In genomic region chr11:21019829-21020228, GRCm38 (mm10) we compare ENCODE assay signal across 18 mouse cellular contexts.
"Had no signal": no experiment of that assay in that cellular context is flagged by ENCODE, and none has a peak within 500 bp of the region (broad histone marks: within the 10 kb centered on the region; RNA-seq: fewer than 3 reads in every experiment).

No protein-coding gene starts in this region.

- H3K27ac ChIP-seq: left cerebral cortex, adult 2 months; liver, embryonic 15.5 days; lung, embryonic 15.5 days; midbrain, embryonic 10.5 days; midbrain, embryonic 13.5 days; stomach, postnatal 0 days had no signal

- H3K4me2 ChIP-seq: liver, embryonic 15.5 days; lung, embryonic 15.5 days; midbrain, embryonic 13.5 days had no signal

- H3K9ac ChIP-seq: liver, embryonic 15.5 days; lung, embryonic 15.5 days; midbrain, embryonic 13.5 days had no signal

- ATAC-seq: midbrain, embryonic 13.5 days; midbrain, embryonic 16.5 days had no signal

- DNase-seq: kidney, postnatal 14 days; kidney, postnatal 4 days; layer of hippocampus, adult 9-11 months; layer of hippocampus, postnatal 36 days; lung, adult 18-20 months; lung, postnatal 10 days; lung, postnatal 36 days; thymus, adult 2 months; thymus, postnatal 14 days; thymus, postnatal 4 days had no signal

- H3K27me3 ChIP-seq: lung, embryonic 15.5 days had no signal

- H3K4me3 ChIP-seq: left cerebral cortex, adult 2 months; liver, embryonic 15.5 days; lung, embryonic 15.5 days; megakaryocyte, embryonic 14.5 days; midbrain, embryonic 10.5 days; midbrain, embryonic 13.5 days had no signal

- H3K9me3 ChIP-seq: liver, embryonic 15.5 days; megakaryocyte, embryonic 14.5 days; midbrain, embryonic 10.5 days; midbrain, embryonic 13.5 days had no signal

- H3K4me1 ChIP-seq: liver, embryonic 15.5 days had no signal

- H3K36me3 ChIP-seq: liver, embryonic 15.5 days; lung, embryonic 15.5 days; midbrain, embryonic 10.5 days; midbrain, embryonic 13.5 days had no signal
